Mouse (Mus musculus) leukemia stem cell, adult 10-12 weeks (primary cell): ENCODE results near the gene Olfr316. TPM values are rescaled to one million over a fixed set of nuclear protein-coding genes. Genes with fewer than 3 reads are reported as not detected.

Experiments used
- polyA plus RNA-seq: library from polyadenylated mRNA; stranded (reverse); fragments of >175 nt; gene quantifications from 2 replicates; pipeline ENCODE4 v1.2.3, GENCODE M21; 2012; ENCODE audit warnings: low replicate concordance

Gene Olfr316
- not detected in 2 replicates for polyA plus RNA-seq

DNA sequence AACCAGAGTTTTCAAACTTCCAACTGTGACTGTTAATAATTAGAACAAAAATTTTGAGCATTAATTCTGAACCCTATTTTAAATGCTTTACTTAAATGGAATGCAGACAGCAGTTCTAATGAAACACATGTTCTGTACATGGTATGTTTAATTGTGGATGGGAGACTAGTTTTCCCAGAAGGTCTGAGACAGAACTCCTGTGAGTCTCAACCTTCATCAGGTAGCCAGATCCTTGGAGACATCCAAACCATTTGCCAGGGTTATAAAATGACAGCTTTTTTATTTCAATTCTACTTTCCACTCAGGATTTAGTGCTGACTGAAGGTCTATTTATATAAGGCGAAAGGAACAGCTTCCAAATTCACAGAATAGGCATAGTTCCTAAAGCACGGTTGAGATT, at the start of gene Olfr316:
Olfr316 (plus strand) TSS at position 301 of the 400 bp plus-strand sequence.

DNA sequence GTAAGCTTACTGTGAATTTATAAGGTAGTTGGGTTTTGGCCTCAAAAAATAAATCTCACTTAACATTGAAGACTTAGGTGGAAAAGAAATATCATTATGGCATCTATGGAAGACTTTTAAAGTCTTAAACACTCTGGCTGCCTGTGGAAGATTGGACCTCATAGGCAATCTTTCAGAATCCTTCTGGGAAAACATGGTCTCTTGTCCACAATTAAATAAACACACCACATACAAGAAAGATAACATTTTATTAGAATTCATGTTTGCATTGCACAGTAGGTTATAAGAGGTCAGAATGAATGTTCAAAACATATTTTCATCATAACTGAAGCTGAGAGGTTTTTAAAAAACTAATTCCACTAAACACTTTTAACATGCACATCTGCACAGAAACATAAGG, 28.6 kb upstream of the Olfr316 start, which contains the start of gene Olfr318:
Olfr318 (minus strand) TSS at position 101 of the 400 bp plus-strand sequence.

DNA sequence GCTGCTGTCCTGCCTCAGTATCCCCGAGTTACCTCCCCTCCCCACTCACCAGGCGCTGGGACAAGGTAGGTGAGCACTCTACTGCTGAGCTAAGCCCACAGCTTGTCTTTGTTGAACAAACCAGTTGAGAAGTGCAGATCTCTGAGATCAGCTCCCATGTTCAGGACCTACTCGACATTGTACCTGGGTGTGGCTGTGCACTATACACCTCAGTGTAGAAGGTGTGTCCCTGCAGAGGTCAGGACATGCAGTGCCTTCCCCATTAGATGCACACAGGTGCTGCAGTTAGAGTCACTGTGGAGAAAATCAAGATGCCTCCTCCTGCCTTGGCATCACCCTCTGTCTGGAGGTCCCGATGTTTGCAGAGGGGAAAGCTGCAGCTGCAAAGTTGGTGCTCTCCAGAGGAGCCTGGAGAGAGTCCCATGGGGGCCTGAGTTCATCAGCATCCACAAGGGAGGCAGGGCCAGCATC, 13.7 kb upstream of the Olfr316 start, which contains the start of gene Olfr317:
Olfr317 (minus strand) TSS at position 421 of the 471 bp plus-strand sequence.

DNA sequence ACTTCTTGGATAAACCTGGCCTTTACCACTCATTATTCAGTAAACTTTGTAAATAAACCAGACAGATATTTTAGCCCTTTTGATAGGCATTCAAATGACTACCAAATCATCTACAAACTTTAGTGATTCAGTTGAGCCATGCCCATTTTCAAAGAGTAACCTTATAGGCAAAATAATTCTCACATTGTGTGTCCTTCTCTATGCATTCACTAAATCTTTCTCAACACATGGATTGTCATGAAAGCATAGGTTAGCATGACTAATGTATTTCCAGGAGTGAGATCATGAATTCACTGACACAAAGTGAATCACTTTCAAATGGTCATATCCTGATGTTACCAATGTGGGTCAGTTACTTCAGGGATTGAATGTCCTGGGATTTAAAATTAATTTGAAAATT, 20.4 kb downstream of the Olfr316 start, which contains the start of gene Olfr315:
Olfr315 (plus strand) TSS at position 301 of the 400 bp plus-strand sequence.

DNA sequence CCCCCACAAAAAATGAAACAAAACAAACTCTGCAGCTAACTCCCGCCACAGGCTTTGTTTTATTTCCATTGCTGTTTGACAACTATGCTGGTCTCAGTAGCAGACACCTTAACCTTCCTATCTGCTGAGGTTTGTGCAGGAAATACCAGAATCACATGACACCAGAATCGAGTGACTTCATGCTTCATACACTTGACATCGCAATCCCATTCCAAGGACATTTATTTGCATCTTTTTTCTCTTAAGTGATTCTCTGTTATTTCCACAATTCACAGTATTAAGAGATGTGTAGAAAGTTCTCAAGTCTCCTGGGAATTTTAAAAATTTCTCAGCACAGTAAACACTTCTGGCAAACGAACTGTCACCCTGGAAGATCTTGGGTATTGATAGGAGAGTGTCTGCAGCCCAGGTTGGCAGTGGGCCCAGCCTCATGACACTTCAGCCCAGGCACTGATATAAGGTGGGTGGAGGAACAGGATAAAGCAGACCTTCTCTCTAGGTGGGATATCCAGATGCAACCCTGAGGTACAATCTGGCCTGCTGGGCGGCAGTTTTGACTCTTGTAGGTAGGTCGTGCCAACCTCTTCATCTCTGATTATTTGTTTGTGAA, 30.1 kb downstream of the Olfr316 start, which contains the start of gene Olfr314:
Olfr314 (plus strand) TSS at position 473 of the 610 bp plus-strand sequence.

DNA sequence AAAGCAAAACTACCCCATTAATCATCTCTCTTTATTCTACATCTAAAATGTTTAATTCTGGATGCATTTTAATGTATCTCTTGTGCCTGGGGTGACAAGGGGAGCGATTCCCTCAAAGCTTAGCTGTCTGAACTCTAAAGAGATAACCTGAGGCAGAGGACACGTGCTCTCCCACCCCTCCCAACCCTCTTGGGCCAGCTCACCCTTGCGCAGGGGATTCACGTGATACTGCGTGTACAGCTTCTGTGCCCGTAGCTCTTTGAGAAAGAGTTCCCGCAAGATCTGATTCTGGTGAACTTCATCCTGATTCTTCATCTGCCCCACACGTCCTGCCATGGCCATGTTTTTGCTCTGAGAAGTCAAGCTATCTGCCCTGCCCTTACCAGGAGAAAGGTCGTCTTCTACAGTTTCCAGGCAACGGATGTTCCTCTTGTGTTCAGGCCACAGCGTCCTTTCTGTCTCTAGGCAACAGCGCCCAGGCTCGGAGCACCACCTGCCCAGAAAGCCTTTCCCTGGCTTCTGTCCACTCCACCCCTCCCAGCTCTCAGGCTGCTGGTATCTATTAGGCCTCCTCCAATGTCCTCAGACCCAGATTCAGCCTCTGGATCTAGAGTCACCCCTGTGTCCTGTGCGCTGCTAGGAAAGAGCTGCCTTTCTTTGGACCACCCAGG, 49.2 kb downstream of the Olfr316 start, which contains the start of gene Fam183b:
Fam183b (minus strand) TSS at position 403 of the 671 bp plus-strand sequence.

Other genes starting within 250 kb of the Olfr316 start
- not detected in 2 replicates for gene Olfr330, start 217.9 kb upstream of the Olfr316 start, polyA plus RNA-seq
- gene Olfr329-ps, start 206.3 kb upstream of the Olfr316 start, polyA plus RNA-seq, result not detected in 2 replicates
- not detected in 2 replicates for gene Olfr328, start 197.1 kb upstream of the Olfr316 start, polyA plus RNA-seq
- not detected in 2 replicates for gene Olfr224, start 182.2 kb upstream of the Olfr316 start, polyA plus RNA-seq
- gene Olfr325, start 175.0 kb upstream of the Olfr316 start, polyA plus RNA-seq, result not detected in 2 replicates
- gene Olfr324, start 157.6 kb upstream of the Olfr316 start, polyA plus RNA-seq, result not detected in 2 replicates
- not detected in 2 replicates for gene 2210407C18Rik, start 136.7 kb upstream of the Olfr316 start, polyA plus RNA-seq
- not detected in 2 replicates for gene Olfr323, start 122.2 kb upstream of the Olfr316 start, polyA plus RNA-seq
- gene Trim58, start 112.3 kb upstream of the Olfr316 start, polyA plus RNA-seq, result 6.6 and 10.6 TPM in 2 replicates
- gene Olfr322, start 94.0 kb upstream of the Olfr316 start, polyA plus RNA-seq, result not detected in 2 replicates
- gene Olfr320, start 71.6 kb upstream of the Olfr316 start, polyA plus RNA-seq, result not detected in 2 replicates
- gene Olfr319, start 53.6 kb upstream of the Olfr316 start, polyA plus RNA-seq, result not detected in 2 replicates
- not detected in 2 replicates for gene Olfr318, start 28.7 kb upstream of the Olfr316 start, polyA plus RNA-seq
- gene Olfr317, start 13.5 kb upstream of the Olfr316 start, polyA plus RNA-seq, result not detected in 2 replicates
- gene Olfr315, start 20.5 kb downstream of the Olfr316 start, polyA plus RNA-seq, result not detected in 2 replicates
- not detected in 2 replicates for gene Olfr314, start 30.2 kb downstream of the Olfr316 start, polyA plus RNA-seq
- not detected in 2 replicates for gene Fam183b, start 49.2 kb downstream of the Olfr316 start, polyA plus RNA-seq
- not detected in 2 replicates for gene Olfr313, start 62.3 kb downstream of the Olfr316 start, polyA plus RNA-seq
- gene Olfr312, start 76.5 kb downstream of the Olfr316 start, polyA plus RNA-seq, result not detected in 2 replicates
- not detected in 2 replicates for gene Olfr311, start 86.5 kb downstream of the Olfr316 start, polyA plus RNA-seq
- 0.10 and 0.71 TPM in 2 replicates for gene Gm12258, start 94.4 kb downstream of the Olfr316 start, polyA plus RNA-seq
- gene 2810021J22Rik, start 114.5 kb downstream of the Olfr316 start, polyA plus RNA-seq, result 0.43 TPM in 1 of 2 replicates, not detected in the other
- gene Zfp39, start 151.5 kb downstream of the Olfr316 start, polyA plus RNA-seq, result 0.25 and 0.43 TPM in 2 replicates
- 52.1 and 76.9 TPM in 2 replicates for gene Btnl10, start 165.2 kb downstream of the Olfr316 start, polyA plus RNA-seq
- gene Rnf187, start 186.2 kb downstream of the Olfr316 start, polyA plus RNA-seq, result 629 and 745 TPM in 2 replicates
- gene Hist3h2ba, start 196.2 kb downstream of the Olfr316 start, polyA plus RNA-seq, result 8.1 and 47.9 TPM in 2 replicates
- gene Hist3h2a, start 202.0 kb downstream of the Olfr316 start, polyA plus RNA-seq, result 8.3 and 12.0 TPM in 2 replicates
- 0.18 TPM in 1 of 2 replicates, not detected in the other for gene Trim17, start 202.0 kb downstream of the Olfr316 start, polyA plus RNA-seq
- 53.8 and 55.6 TPM in 2 replicates for gene Trim11, start 225.4 kb downstream of the Olfr316 start, polyA plus RNA-seq